Mouse (Mus musculus) gastrocnemius, postnatal 25 days (tissue): Measurements from ENCODE around the gene Gsc. TPM values are rescaled to one million over a fixed set of nuclear protein-coding genes. Genes with fewer than 3 reads are reported as not detected.
"Not testable (repeated sequence)": the region's sequence is repeated elsewhere in the genome, so short reads cannot be mapped to it uniquely, and the experiment has no call there.

Experiments used
- DNase-seq: peaks from one replicate; pipeline ENCODE4 v3.0.0; 2022
- total RNA-seq, 2 experiments: library from RNA; stranded (reverse); gene quantifications; 1 replicate in 1 of 2; 2 replicates in 1 of 2; pipeline ENCODE4 v1.2.3; 2021

The Gsc gene
- total RNA-seq, 2 experiments from 2014 or later: 0.20 TPM; not detected in 1

- no peak for DNase-seq
These were observed 20.1 kb downstream of the Gsc start for GRCm38 (mm10) chr12:104453002-104453401.

- DNase-seq: no peak
These were observed 22.9 kb downstream of the Gsc start for GRCm38 (mm10) chr12:104450257-104450656.

- no peak for DNase-seq
These were observed 25.0 kb downstream of the Gsc start for GRCm38 (mm10) chr12:104448099-104448498.

GRCm38 (mm10) chr12:104447056-104447455, 26.1 kb downstream of the Gsc start:
- not testable (repeated sequence) for DNase-seq

- DNase-seq: no peak
These were observed 29.4 kb downstream of the Gsc start for GRCm38 (mm10) chr12:104443716-104444115.

- DNase-seq: peak; percentile 65
These were observed 32.9 kb downstream of the Gsc start for GRCm38 (mm10) chr12:104440087-104440760.

GRCm38 (mm10) chr12:104433951-104434735, 39.0 kb downstream of the Gsc start:
- DNase-seq: no peak

- DNase-seq: no peak
These were observed 39.9 kb downstream of the Gsc start for GRCm38 (mm10) chr12:104433214-104433613.

- DNase-seq: no peak
These were observed 41.8 kb downstream of the Gsc start for GRCm38 (mm10) chr12:104431359-104431758.

- no peak for DNase-seq
These were observed 46.2 kb downstream of the Gsc start for GRCm38 (mm10) chr12:104426915-104427314.

GRCm38 (mm10) chr12:104425591-104425990, 47.5 kb downstream of the Gsc start:
- DNase-seq: no peak

GRCm38 (mm10) chr12:104422615-104423392, 50.3 kb downstream of the Gsc start:
- no peak for DNase-seq

Other genes with a start within 250 kb of the Gsc start
- not detected for gene Serpina3g, start 237.1 kb downstream of the Gsc start, total RNA-seq
- gene Serpina3i, start 210.2 kb downstream of the Gsc start, total RNA-seq: not detected
- gene Serpina3j, start 158.8 kb downstream of the Gsc start, total RNA-seq: not detected
- under 1 TPM; 0.13 to 0.62 TPM for gene Serpina3k, start 134.8 kb downstream of the Gsc start, total RNA-seq
- gene Serpina3m, start 134.8 kb downstream of the Gsc start, total RNA-seq: under 1 TPM in 1 of 2 experiments, not detected in 1; 0.59 TPM
- gene Serpina3n, start 66.6 kb downstream of the Gsc start, total RNA-seq: 10 to 100 TPM in 1 of 2 experiments, 1 to 10 TPM in 1; 2.4 to 14.9 TPM